Mouse (Mus musculus) 416B (cell line): ENCODE data around the gene Bbs7.

Experiments
- DNase-seq: peaks from one replicate; pipeline ENCODE4 v3.0.0; 2011; ENCODE audit warnings: low read depth

Gene Bbs7

DNA sequence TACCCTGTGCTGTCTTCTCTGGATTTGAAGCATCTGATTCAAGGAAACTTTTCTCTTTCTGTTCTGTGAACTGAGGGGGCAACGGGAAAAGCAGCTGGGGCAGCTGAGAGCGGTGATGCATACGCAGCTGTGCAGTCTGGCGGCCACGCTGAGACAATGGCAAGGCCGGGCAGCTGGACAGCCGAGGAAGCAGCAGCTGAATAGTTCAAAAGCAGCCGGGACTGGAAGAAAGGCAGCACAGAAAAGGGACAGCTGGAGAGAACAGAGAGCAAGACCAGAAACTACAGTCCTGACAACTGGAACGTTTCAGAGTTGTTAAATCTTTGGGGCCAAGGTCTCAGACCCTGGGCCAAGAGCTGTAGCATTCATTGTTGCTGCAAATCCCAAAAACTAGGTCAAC is 61.9 kb downstream of the Bbs7 start:
- no peak for DNase-seq

GRCm38 (mm10) chr3:36544961-36545360 is 68.3 kb downstream of the Bbs7 start:
- no peak for DNase-seq

GRCm38 (mm10) chr3:36541399-36541798 is 71.9 kb downstream of the Bbs7 start:
- DNase-seq = no peak

GRCm38 (mm10) chr3:36540756-36541155 is 72.5 kb downstream of the Bbs7 start:
- no peak for DNase-seq

GRCm38 (mm10) chr3:36537701-36538470 is 75.4 kb downstream of the Bbs7 start:
- DNase-seq = no peak

DNA sequence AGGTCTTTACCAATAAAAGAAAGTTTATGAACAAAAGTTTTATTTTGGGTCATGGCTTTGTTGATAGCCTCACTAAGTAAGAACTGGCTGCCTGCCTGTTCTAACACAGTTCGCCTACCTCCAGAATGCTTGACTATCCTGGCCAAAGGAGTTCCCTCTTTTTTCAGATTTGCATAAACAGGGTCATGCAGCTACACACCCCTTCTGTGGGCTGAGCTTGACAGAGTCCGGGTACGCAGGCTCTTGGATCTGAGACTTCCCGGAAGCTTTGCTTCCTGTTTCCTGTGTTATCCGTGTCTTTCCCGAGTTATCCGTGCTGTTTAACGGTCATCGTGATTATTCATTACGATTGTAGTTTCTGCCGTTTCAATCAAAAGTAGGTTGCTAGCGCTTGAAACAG is 77.2 kb downstream of the Bbs7 start:
- DNase-seq = no peak

GRCm38 (mm10) chr3:36533201-36533672 is 80.0 kb downstream of the Bbs7 start:
- DNase-seq = peak; percentile 68

DNA sequence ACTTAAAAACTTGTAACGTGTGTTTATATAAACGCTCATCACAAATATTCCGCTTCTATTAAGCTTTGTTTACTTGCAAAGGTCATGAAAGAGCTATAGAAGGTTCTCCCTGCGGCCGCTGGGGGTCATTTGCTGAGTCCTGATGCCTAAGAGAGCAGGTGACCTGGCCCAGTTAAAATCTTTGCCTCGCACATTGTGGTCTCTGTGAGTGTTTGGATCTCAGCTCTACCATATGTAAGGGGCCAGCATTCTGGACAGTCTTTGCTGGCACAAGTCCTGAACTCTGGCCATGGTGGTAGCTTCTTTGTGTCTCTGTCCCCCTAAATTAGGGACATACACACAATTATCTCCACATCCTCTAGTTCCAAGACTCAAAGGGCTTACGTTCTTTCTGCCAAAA is 80.5 kb downstream of the Bbs7 start:
- no peak for DNase-seq

DNA sequence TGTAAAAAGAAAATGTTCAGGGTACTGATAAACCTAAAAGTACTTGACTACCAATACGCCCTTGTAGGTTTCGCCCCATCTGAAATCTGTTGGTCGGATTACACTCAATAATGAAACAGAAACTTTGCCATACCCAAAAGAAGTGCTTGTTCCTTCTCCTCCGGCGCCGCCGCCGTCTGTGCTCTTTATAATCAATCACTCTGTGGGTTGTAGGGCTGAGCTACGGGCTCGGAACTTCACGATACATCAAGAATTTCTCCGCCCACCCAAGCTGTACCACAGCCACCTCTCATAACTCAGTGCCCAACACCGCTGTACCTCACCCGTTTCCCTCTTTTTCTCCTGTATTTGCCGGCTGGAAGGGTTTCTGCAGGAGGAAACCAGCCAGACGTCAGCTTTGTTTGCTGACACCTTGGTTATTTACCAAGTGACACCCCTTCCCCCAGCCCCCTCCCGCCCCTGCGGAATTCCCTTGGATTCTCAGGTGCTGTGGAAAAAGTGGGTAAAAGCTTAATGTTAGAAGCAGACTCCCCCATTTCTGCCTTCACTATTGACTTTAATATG is 81.2 kb downstream of the Bbs7 start:
- DNase-seq = no peak

- DNase-seq = no peak
Measured at GRCm38 (mm10) chr3:36531242-36531641, 82.0 kb downstream of the Bbs7 start.

- no peak for DNase-seq
Measured at GRCm38 (mm10) chr3:36530781-36531180, 82.5 kb downstream of the Bbs7 start.

GRCm38 (mm10) chr3:36530345-36530744 is 82.9 kb downstream of the Bbs7 start:
- DNase-seq = no peak

- no peak for DNase-seq
Measured at GRCm38 (mm10) chr3:36524466-36524865, 88.8 kb downstream of the Bbs7 start.
